Mouse (Mus musculus): ENCODE results near the gene Cdiptos. TPM values are rescaled to one million over a fixed set of nuclear protein-coding genes. Genes with fewer than 3 reads are reported as not detected.

Gene Cdiptos
- total and polyA plus RNA-seq, 3 experiments: 0.47 to 0.97 TPM; not detected in 1

- Histone ChIP-seq H3K9ac (ENCODE audit: insufficient read depth, low read depth) (peak within 1 kb of the TSS; percentile 91), H3K4me3 (replicated peaks in 1 of 3; ENCODE audit: low read depth in 2 of 3, low read length in 2 of 3, poor library complexity in 1 of 3) (peak within 1 kb of the TSS; percentile 65 to 92 (median 89)), H3K4me1 (ENCODE audit: control insufficient read depth in 1 of 2, insufficient read depth in 2 of 2) (peaks cover 22 to 70% of the 10 kb centered on the region in 2 experiments; a peak in 3 of 4 replicates), H3K36me3 (replicated peaks in 1 of 2; ENCODE audit: control insufficient read depth in 1 of 2, insufficient read depth in 1 of 2, low read length in 1 of 2) (peaks cover 8 to 53% of the 10 kb centered on the region in 2 experiments), H3K27ac (ENCODE audit: insufficient read depth, low read depth) (peak within 1 kb of the TSS; percentile 80), H3K79me2 (replicated peaks; ENCODE audit: control insufficient read depth, extremely low read depth, insufficient read depth, poor library complexity, severe bottlenecking) (peaks cover 14% of the 10 kb centered on the region), H3K9me3 (replicated peaks; ENCODE audit: low read length) (no peaks in the 10 kb centered on the region), H3K27me3 (replicated peaks) (no peaks in the 10 kb centered on the region), H3K4me2 (ENCODE audit: insufficient read depth, low read depth, poor library complexity, severe bottlenecking) (peak within 1 kb of the TSS; percentile 77)
- TF ChIP-seq MEF2A (IDR thresholded peaks at IDR 0.05; ENCODE audit: borderline replicate concordance, low read depth, low read length) (peak; percentile 23; the same call in 1 of the 2 replicates), MAX (IDR thresholded peaks at IDR 0.05; ENCODE audit: low read length) (no peak; the same call in none of the 2 replicates), ZNF384 (IDR thresholded peaks at IDR 0.05; ENCODE audit: low read depth, low read length) (peak; percentile 66; the same call in 1 of the 2 replicates), CTCF (conservative IDR thresholded peaks at IDR 0.05 in 1 of 2, IDR thresholded peaks at IDR 0.05 in 1 of 2; ENCODE audit: low read depth in 2 of 2, low read length in 2 of 2) (peak; percentile 57 to 89), ETS1 (conservative IDR thresholded peaks at IDR 0.05; ENCODE audit: low read depth, low read length) (no peak), RAD21 (IDR thresholded peaks at IDR 0.05; ENCODE audit: low read depth, low read length) (peak; percentile 45), HCFC1 (IDR thresholded peaks at IDR 0.05; ENCODE audit: low read depth, low read length) (peak; percentile 92), ZMIZ1 (IDR thresholded peaks at IDR 0.05; ENCODE audit: low read depth, low read length) (peak; percentile 11; the same call in 1 of the 2 replicates), POLR2AphosphoS2 (IDR thresholded peaks at IDR 0.05; ENCODE audit: low read depth, low read length) (no peak; the same call in 1 of the 2 replicates), CHD2 (IDR thresholded peaks at IDR 0.05; ENCODE audit: low read length) (no peak), MYC (IDR thresholded peaks at IDR 0.05; ENCODE audit: low read depth, low read length) (0 out of 2 replicates have a peak, but pooled peaks have one; percentile 2), RCOR1 (conservative IDR thresholded peaks at IDR 0.05; ENCODE audit: low read depth, low read length) (no peak), CHD1 (IDR thresholded peaks at IDR 0.05; ENCODE audit: low read depth, low read length) (no peak), EP300 (IDR thresholded peaks at IDR 0.05; ENCODE audit: low read length) (no peak), JUND (conservative IDR thresholded peaks at IDR 0.05; ENCODE audit: low read depth, low read length) (no peak), SMC3 (IDR thresholded peaks at IDR 0.05; ENCODE audit: low read depth, low read length) (peak; percentile 61), ZC3H11A (IDR thresholded peaks at IDR 0.05; ENCODE audit: low read depth, low read length) (no peak), IRF4 (IDR thresholded peaks at IDR 0.05; ENCODE audit: low read depth, low read length) (peak; percentile 21; the same call in 1 of the 2 replicates), ZKSCAN1 (IDR thresholded peaks at IDR 0.05; ENCODE audit: borderline replicate concordance, low read depth, low read length) (no peak), TBP (conservative IDR thresholded peaks at IDR 0.05; ENCODE audit: low read depth, low read length) (no peak; the same call in 1 of the 2 replicates), BHLHE40 (IDR thresholded peaks at IDR 0.05; ENCODE audit: low read depth, low read length) (no peak), POLR2A (IDR thresholded peaks at IDR 0.05; ENCODE audit: low read depth, low read length) (peak; percentile 74), UBTF (IDR thresholded peaks at IDR 0.05; ENCODE audit: low read depth, low read length) (no peak), TCF12 (IDR thresholded peaks at IDR 0.05; ENCODE audit: low read depth, low read length) (no peak; the same call in none of the 2 replicates), E2F4 (IDR thresholded peaks at IDR 0.05; ENCODE audit: insufficient replicate concordance, low read depth, low read length) (peak; percentile 96), USF1 (IDR thresholded peaks at IDR 0.05; ENCODE audit: low read depth, low read length) (no peak), MXI1 (IDR thresholded peaks at IDR 0.05; ENCODE audit: low read depth, low read length) (peak; percentile 70; the same call in 1 of the 2 replicates), GABPA (IDR thresholded peaks at IDR 0.05; ENCODE audit: insufficient replicate concordance, low read depth, low read length) (no peak; the same call in 1 of the 2 replicates), NELFE (IDR thresholded peaks at IDR 0.05; ENCODE audit: low read depth, low read length) (peak; percentile 85), NRF1 (IDR thresholded peaks at IDR 0.05; ENCODE audit: low read depth, low read length) (peak; percentile 98), SIN3A (IDR thresholded peaks at IDR 0.05; ENCODE audit: low read length) (peak; percentile 94), ELF1 (IDR thresholded peaks at IDR 0.05; ENCODE audit: low read depth, low read length) (peak; percentile 83), PAX5 (IDR thresholded peaks at IDR 0.05; ENCODE audit: low read length) (no peak), KAT2A (IDR thresholded peaks at IDR 0.05; ENCODE audit: insufficient replicate concordance, low read length) (peak; percentile 88; the same call in 1 of the 2 replicates)
- dilution Hi-C loops (cut with MboI; ENCODE audit: extremely low pct_ligation_motif_present, extremely low pct_unique_long_range_greater_than_20kb, low sequenced_read_pairs) (no loop called here), in situ Hi-C loops (cut with MboI; ENCODE audit: low pct_ligation_motif_present, low pct_unique_long_range_greater_than_20kb, low sequenced_read_pairs) (loop anchor here (5.0 to 10.0 kb wide), 2 partner anchors 55 to 312 kb away; partner anchors contain the start of gene Coro1a)
- peak; percentile 100 for DNase-seq (ENCODE audit: extremely low read depth)
Measured at GRCm38 (mm10) chr7:127016971-127017949, 41.4 kb upstream of the Cdiptos start, which contains the start of gene Pagr1a. Gene Pagr1a (minus strand): TSS chr7:127017352.
